Mouse (Mus musculus): ENCODE results near the gene Utp3.

Gene Utp3

GRCm38 (mm10) chr5:88574829-88575228 lies 20.6 kb downstream of the Utp3 start:
- DNase-seq, result no peak

- DNase-seq, result peak; percentile 58
Observed at GRCm38 (mm10) chr5:88575506-88576338, 21.5 kb downstream of the Utp3 start.

- no peak for DNase-seq
Observed at GRCm38 (mm10) chr5:88580681-88581080, 26.4 kb downstream of the Utp3 start.

- DNase-seq, result no peak
Observed at GRCm38 (mm10) chr5:88581343-88581742, 27.1 kb downstream of the Utp3 start.

- DNase-seq, result no peak
Observed at GRCm38 (mm10) chr5:88583271-88584031, 29.2 kb downstream of the Utp3 start.

- no peak for DNase-seq
Observed at GRCm38 (mm10) chr5:88584061-88584460, 29.8 kb downstream of the Utp3 start.

GRCm38 (mm10) chr5:88586407-88587174 lies 32.3 kb downstream of the Utp3 start:
- DNase-seq, result no peak

GRCm38 (mm10) chr5:88587211-88587934 lies 33.1 kb downstream of the Utp3 start:
- peak; percentile 51 for DNase-seq

- DNase-seq, result no peak
Observed at GRCm38 (mm10) chr5:88588481-88588880, 34.2 kb downstream of the Utp3 start.

GRCm38 (mm10) chr5:88593421-88594172 lies 39.3 kb downstream of the Utp3 start:
- no peak for DNase-seq

GRCm38 (mm10) chr5:88594173-88594569 lies 39.9 kb downstream of the Utp3 start:
- no peak for DNase-seq

- peak; percentile 56 for DNase-seq
Observed at GRCm38 (mm10) chr5:88595537-88596455, 41.5 kb downstream of the Utp3 start.

GRCm38 (mm10) chr5:88598961-88599360 lies 44.7 kb downstream of the Utp3 start:
- no peak for DNase-seq

- no peak for DNase-seq
Observed at GRCm38 (mm10) chr5:88602030-88602429, 47.8 kb downstream of the Utp3 start.

- DNase-seq, result no peak
Observed at GRCm38 (mm10) chr5:88602713-88603112, 48.5 kb downstream of the Utp3 start.

GRCm38 (mm10) chr5:88604046-88604445 lies 49.8 kb downstream of the Utp3 start:
- no peak for DNase-seq

- DNase-seq, result no peak
Observed at GRCm38 (mm10) chr5:88604641-88605358, 50.5 kb downstream of the Utp3 start.
